ENCODE assay signal across 27 mouse cellular contexts in the genomic region with DNA sequence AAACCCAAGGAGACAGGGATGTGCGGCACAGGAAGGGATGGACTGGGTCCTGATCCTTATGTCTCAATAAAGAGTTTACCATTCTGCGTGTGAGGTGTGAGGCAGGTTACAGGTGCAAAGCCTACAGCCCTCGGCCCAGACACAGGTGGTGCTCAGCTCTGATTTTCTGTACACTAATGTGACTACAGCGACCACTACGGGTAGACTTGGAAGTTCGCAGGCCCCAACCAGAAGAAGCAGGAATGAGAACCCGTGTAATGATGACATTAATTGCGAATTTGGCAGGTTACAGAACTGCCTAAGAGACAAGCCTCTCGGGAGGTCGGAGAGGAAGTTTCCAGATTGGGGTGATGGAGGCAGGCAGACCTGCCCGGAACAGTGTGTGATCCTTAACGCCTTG. TPM values are rescaled to one million over a fixed set of nuclear protein-coding genes. Genes with fewer than 3 reads are reported as not detected.
DNase-seq lines count a peak whose midpoint lies in the region; ATAC-seq and TF ChIP-seq lines count a peak whose summit lies in the region.
"Had no signal": no experiment of that assay in that cellular context is flagged by ENCODE, and none has a peak within 500 bp of the region (broad histone marks: within the 10 kb centered on the region; RNA-seq: fewer than 3 reads in every experiment).

No protein-coding gene starts in this region.

- no peaks in the 10 kb centered on the region for H3K27me3 ChIP-seq in hindbrain, postnatal 0 days (ENCODE audit: insufficient read depth, low read length)
- H3K27me3 ChIP-seq in hindbrain, embryonic 13.5 days, result peaks cover 10% of the 10 kb centered on the region; the same call in 1 of the 2 replicates
- no peaks in the 10 kb centered on the region for H3K27me3 ChIP-seq in midbrain, embryonic 11.5 days (ENCODE audit: control insufficient read depth, insufficient read depth, low read length)
- no peaks in the 10 kb centered on the region for H3K27me3 ChIP-seq in midbrain, embryonic 16.5 days (ENCODE audit: control insufficient read depth, insufficient read depth, low read depth, low read length)
- H3K27me3 ChIP-seq in Patski, result peaks cover 4% of the 10 kb centered on the region
- H3K27me3 ChIP-seq: embryonic facial prominence, embryonic 15.5 days; forebrain, embryonic 15.5 days; liver, embryonic 13.5 days; lung, embryonic 15.5 days had no signal

- H3K27ac ChIP-seq in hindbrain, postnatal 0 days, result no peak overlapping the region
- no peak overlapping the region for H3K27ac ChIP-seq in hindbrain, embryonic 13.5 days
- H3K27ac ChIP-seq in midbrain, embryonic 11.5 days (ENCODE audit: low read depth, low read length), result no peak overlapping the region
- no peak overlapping the region for H3K27ac ChIP-seq in midbrain, embryonic 16.5 days (ENCODE audit: low read length)
- H3K27ac ChIP-seq: embryonic facial prominence, embryonic 15.5 days; forebrain, embryonic 15.5 days; hindbrain, embryonic 14.5 days; limb, embryonic 13.5 days; liver, embryonic 13.5 days; lung, embryonic 15.5 days; macrophage; midbrain, embryonic 12.5 days; neural tube, embryonic 12.5 days had no signal

- no peak overlapping the region for H3K4me3 ChIP-seq in hindbrain, postnatal 0 days (ENCODE audit: low read length)
- H3K4me3 ChIP-seq in hindbrain, embryonic 13.5 days, result no peak overlapping the region
- no peak overlapping the region for H3K4me3 ChIP-seq in midbrain, embryonic 11.5 days (ENCODE audit: low read depth, low read length)
- H3K4me3 ChIP-seq in midbrain, embryonic 16.5 days (ENCODE audit: low read depth, low read length), result no peak overlapping the region
- H3K4me3 ChIP-seq: embryonic facial prominence, embryonic 15.5 days; forebrain, embryonic 15.5 days; limb, embryonic 13.5 days; liver, embryonic 13.5 days; lung, embryonic 15.5 days; midbrain, embryonic 12.5 days; neural tube, embryonic 12.5 days had no signal

- H3K36me3 ChIP-seq in hindbrain, postnatal 0 days (ENCODE audit: insufficient read depth, low read length), result no peaks in the 10 kb centered on the region
- H3K36me3 ChIP-seq in hindbrain, embryonic 13.5 days, result no peaks in the 10 kb centered on the region; the same call in 1 of the 2 replicates
- no peaks in the 10 kb centered on the region for H3K36me3 ChIP-seq in midbrain, embryonic 11.5 days (ENCODE audit: control insufficient read depth, insufficient read depth, low read length)
- peaks cover 4% of the 10 kb centered on the region; the same call in 1 of the 2 replicates for H3K36me3 ChIP-seq in midbrain, embryonic 16.5 days (ENCODE audit: control insufficient read depth, insufficient read depth, low read length)
- H3K36me3 ChIP-seq: embryonic facial prominence, embryonic 15.5 days; forebrain, embryonic 15.5 days; limb, embryonic 13.5 days; liver, embryonic 13.5 days; lung, embryonic 15.5 days; midbrain, embryonic 12.5 days; neural tube, embryonic 12.5 days had no signal

- intact Hi-C loops in gastrocnemius, postnatal 36 days (cut with DNase I), result loop anchor here (5.0 kb wide), 1 partner anchor 799 kb away; no protein-coding TSS in a partner anchor

- no peak for ATAC-seq in hindbrain, postnatal 0 days
- ATAC-seq in hindbrain, embryonic 13.5 days (ENCODE audit: low FRiP score), result no peak
- no peak for ATAC-seq in midbrain, embryonic 11.5 days (ENCODE audit: low FRiP score)
- ATAC-seq in midbrain, embryonic 16.5 days, result no peak
- no peak for ATAC-seq in Patski
- ATAC-seq: forebrain, embryonic 15.5 days had no signal

- in situ Hi-C loops in Patski (cut with MboI; ENCODE audit: low pct_unique_long_range_greater_than_20kb), result loop anchor here (5.0 kb wide), 2 partner anchors 294 to 684 kb away; no protein-coding TSS in a partner anchor

- H3K9me3 ChIP-seq in hindbrain, postnatal 0 days (ENCODE audit: low read length), result no peaks in the 10 kb centered on the region
- no peaks in the 10 kb centered on the region for H3K9me3 ChIP-seq in hindbrain, embryonic 13.5 days
- H3K9me3 ChIP-seq in midbrain, embryonic 11.5 days (ENCODE audit: control insufficient read depth, low read length), result no peaks in the 10 kb centered on the region
- H3K9me3 ChIP-seq in midbrain, embryonic 16.5 days (replicated peaks; ENCODE audit: control insufficient read depth, low read length, poor library complexity, severe bottlenecking), result no peaks in the 10 kb centered on the region
- H3K9me3 ChIP-seq: embryonic facial prominence, embryonic 15.5 days; forebrain, embryonic 15.5 days; limb, embryonic 13.5 days; liver, embryonic 13.5 days; lung, embryonic 15.5 days; midbrain, embryonic 12.5 days; neural tube, embryonic 12.5 days had no signal

- POLR2A ChIA-PET in Patski (lab: Charles Lee), result no interaction called here

- DNase-seq in hindbrain, postnatal 0 days (ENCODE audit: low spot score), result no peak
- peak; percentile 21 for DNase-seq in midbrain, embryonic 11.5 days (ENCODE audit: low spot score, missing footprints)
- DNase-seq in Patski (ENCODE audit: low read depth, low spot score), result no peak
- no peak for DNase-seq in gastrocnemius, postnatal 36 days
- no peak for DNase-seq in testis, postnatal 10 days (ENCODE audit: low spot score)
- DNase-seq: adrenal gland, adult 2 months; B cell, adult 2 months; cerebellum, adult 18-20 months; gastrocnemius, postnatal 25 days; heart, postnatal 36 days; kidney, adult 9 months; kidney, postnatal 36 days; layer of hippocampus, adult 9-11 months; liver, embryonic 13.5 days; thymus, adult 18-20 months; thymus, postnatal 36 days had no signal

- WGBS in hindbrain, postnatal 0 days, result 80% methylated on average over 12 of the region's 12 CpGs
- WGBS in hindbrain, embryonic 13.5 days, result 88% methylated on average over 12 of the region's 12 CpGs
- 85% methylated on average over 12 of the region's 12 CpGs for WGBS in midbrain, embryonic 11.5 days
- WGBS in midbrain, embryonic 16.5 days, result 86% methylated on average over 12 of the region's 12 CpGs

- no peaks in the 10 kb centered on the region for H3K4me1 ChIP-seq in hindbrain, postnatal 0 days (ENCODE audit: insufficient read depth, low read length)
- H3K4me1 ChIP-seq in hindbrain, embryonic 13.5 days (replicated peaks), result peaks cover 23% of the 10 kb centered on the region
- peaks cover 11% of the 10 kb centered on the region for H3K4me1 ChIP-seq in midbrain, embryonic 11.5 days (ENCODE audit: control insufficient read depth, insufficient read depth, low read length)
- peaks cover 10% of the 10 kb centered on the region; the same call in 1 of the 2 replicates for H3K4me1 ChIP-seq in midbrain, embryonic 16.5 days (ENCODE audit: control insufficient read depth, insufficient read depth, low read length)

- no peak overlapping the region for H3K4me2 ChIP-seq in hindbrain, postnatal 0 days (ENCODE audit: low read depth, low read length)
- H3K4me2 ChIP-seq in hindbrain, embryonic 13.5 days, result no peak overlapping the region
- no peak overlapping the region for H3K4me2 ChIP-seq in midbrain, embryonic 11.5 days
- no peak overlapping the region for H3K4me2 ChIP-seq in midbrain, embryonic 16.5 days (ENCODE audit: low read length)
- H3K4me2 ChIP-seq: embryonic facial prominence, embryonic 15.5 days; forebrain, embryonic 15.5 days; hindbrain, embryonic 14.5 days; limb, embryonic 13.5 days; liver, embryonic 13.5 days; lung, embryonic 15.5 days; midbrain, embryonic 12.5 days; neural tube, embryonic 12.5 days had no signal

- no peak overlapping the region for H3K9ac ChIP-seq in hindbrain, postnatal 0 days (replicated peaks; ENCODE audit: low read length)
- no peak overlapping the region for H3K9ac ChIP-seq in hindbrain, embryonic 13.5 days
- no peak overlapping the region for H3K9ac ChIP-seq in midbrain, embryonic 11.5 days (ENCODE audit: low read length)
- no peak overlapping the region for H3K9ac ChIP-seq in midbrain, embryonic 16.5 days (ENCODE audit: low read depth, low read length)
- H3K9ac ChIP-seq: embryonic facial prominence, embryonic 15.5 days; forebrain, embryonic 15.5 days; hindbrain, embryonic 14.5 days; limb, embryonic 13.5 days; liver, embryonic 13.5 days; lung, embryonic 15.5 days; midbrain, embryonic 12.5 days; neural tube, embryonic 12.5 days had no signal

- peak; percentile 36 for TF ChIP-seq CTCF in hindbrain, postnatal 0 days (IDR thresholded peaks at IDR 0.05; ENCODE audit: low read depth)
- peak; percentile 34 for TF ChIP-seq CTCF in Patski (IDR thresholded peaks at IDR 0.05)

- CTCF ChIA-PET in Patski (lab: Charles Lee), result interaction anchor here (1.5 kb wide), 2 partner anchors 38 to 683 kb away, joined by 3 to 6 read pairs; no protein-coding TSS in a partner anchor

RNA-seq across cellular contexts. Expression of a gene that starts 32.0 kb away (rescaled TPM):
- 11.1 and 11.8 TPM in 2 replicates for total RNA-seq in hindbrain, postnatal 0 days (2014; rRNA removed)
- 3.0 and 3.5 TPM in 2 replicates for polyA plus RNA-seq in hindbrain, postnatal 0 days (2015; fragmentation: Nextera tagmentation; extraction: Ambion mirVana)
- 3.3 and 4.6 TPM in 2 replicates for polyA plus RNA-seq in hindbrain, embryonic 13.5 days (2015; fragmentation: Nextera tagmentation; extraction: Ambion mirVana)
- 0.40 and 0.74 TPM in 2 replicates for polyA plus RNA-seq in midbrain, embryonic 11.5 days (2014; fragmentation: Nextera tagmentation; extraction: Ambion mirVana)
- polyA plus RNA-seq in midbrain, embryonic 16.5 days (2015; fragmentation: Nextera tagmentation; extraction: Ambion mirVana), result 6.3 and 6.4 TPM in 2 replicates
- polyA plus RNA-seq in Patski (2021), result 0.27 TPM
- total RNA-seq in gastrocnemius, postnatal 36 days (2021), result under 1 TPM; 0.49 to 0.56 TPM
- total RNA-seq: common myeloid progenitor, adult 5-6 weeks had no signal
- polyA plus RNA-seq: macrophage had no signal

RNA-seq across cellular contexts. Expression of a gene that starts 44.1 kb away (rescaled TPM):
- 2.2 and 3.7 TPM in 2 replicates for total RNA-seq in hindbrain, postnatal 0 days (2014; rRNA removed)
- polyA plus RNA-seq in hindbrain, postnatal 0 days (2015; fragmentation: Nextera tagmentation; extraction: Ambion mirVana), result 0.87 and 0.89 TPM in 2 replicates
- 0.29 and 0.48 TPM in 2 replicates for polyA plus RNA-seq in hindbrain, embryonic 13.5 days (2015; fragmentation: Nextera tagmentation; extraction: Ambion mirVana)
- 0.03 and 0.11 TPM in 2 replicates for polyA plus RNA-seq in midbrain, embryonic 11.5 days (2014; fragmentation: Nextera tagmentation; extraction: Ambion mirVana)
- 0.68 and 0.99 TPM in 2 replicates for polyA plus RNA-seq in midbrain, embryonic 16.5 days (2015; fragmentation: Nextera tagmentation; extraction: Ambion mirVana)
- 11.9 TPM for polyA plus RNA-seq in Patski (2021)
- under 1 TPM in 1 of 2 experiments, not detected in 1; 0.05 TPM for total RNA-seq in gastrocnemius, postnatal 36 days (2021)
- total RNA-seq: common myeloid progenitor, adult 5-6 weeks had no signal
- polyA plus RNA-seq: macrophage had no signal
